Mouse (Mus musculus): Measurements from ENCODE around the gene Casz1. TPM values are rescaled to one million over a fixed set of nuclear protein-coding genes. Genes with fewer than 3 reads are reported as not detected.

The Casz1 gene
- polyA plus RNA-seq, 1 experiment from 2014 or later, result 9.4 TPM

DNA sequence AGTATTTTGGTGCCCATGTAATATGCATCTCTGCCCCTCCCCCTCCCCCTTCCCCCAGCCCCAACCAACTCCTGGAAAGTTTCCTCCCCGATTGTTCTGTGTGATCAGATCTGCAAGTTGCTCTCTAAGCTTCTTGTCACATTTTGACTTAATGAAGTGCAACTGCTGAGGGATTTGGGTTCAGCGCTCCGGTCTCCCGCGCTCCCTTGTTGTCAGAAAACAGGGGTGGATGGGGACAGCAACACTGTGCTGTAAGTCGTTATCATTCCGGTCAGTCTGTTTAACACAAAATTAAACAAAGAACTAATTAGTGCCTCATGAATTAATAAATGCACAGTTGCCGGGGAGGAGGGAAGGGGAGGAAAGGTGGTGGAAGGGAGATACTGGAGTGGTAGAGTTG, 84.0 kb downstream of the Casz1 start:
- Histone ChIP-seq H3K4me2 (replicated peaks; ENCODE audit: low read depth) (no peak overlapping the region), H3K36me3 (ENCODE audit: control insufficient read depth, insufficient read depth, low read length) (no peaks in the 10 kb centered on the region), H3K9me3 (ENCODE audit: control insufficient read depth, low read length) (no peaks in the 10 kb centered on the region), H3K9ac (ENCODE audit: low read length) (no peak overlapping the region), H3K27ac (replicated peaks) (no peak overlapping the region), H3K4me1 (replicated peaks; ENCODE audit: control insufficient read depth, insufficient read depth) (peaks cover 7% of the 10 kb centered on the region; the same call in 1 of the 2 replicates), H3K4me3 (ENCODE audit: low read depth, low read length) (no peak overlapping the region), H3K27me3 (ENCODE audit: control insufficient read depth, insufficient read depth, low read length) (no peaks in the 10 kb centered on the region)
- WGBS, result 81% methylated on average over 8 of the region's 8 CpGs
- DNase-seq (ENCODE audit: low spot score), result no peak
- no peak for ATAC-seq (ENCODE audit: low FRiP score, low TSS enrichment)
- TF ChIP-seq CTCF (IDR thresholded peaks at IDR 0.05; ENCODE audit: low read depth) (no peak), EP300 (optimal IDR thresholded peaks at IDR 0.05) (no peak)

DNA sequence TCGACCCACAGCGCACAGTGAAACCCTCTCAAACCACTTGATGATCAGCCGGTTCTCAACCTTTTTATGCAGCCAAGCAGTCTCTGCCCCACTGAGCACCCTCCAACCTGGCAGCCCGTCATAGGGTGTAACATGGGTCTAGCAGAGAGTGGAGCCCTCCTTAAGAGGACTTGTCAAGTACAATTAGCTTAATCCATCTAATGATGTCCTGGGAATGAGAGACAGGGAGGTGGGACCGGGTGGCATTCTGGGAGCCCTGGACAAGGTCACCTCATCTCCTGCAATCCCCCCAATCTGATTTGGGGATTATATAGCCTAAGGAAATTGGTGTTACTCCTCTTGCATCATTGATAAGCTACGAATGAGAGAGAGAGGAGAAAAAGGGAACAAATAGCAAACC, 84.8 kb downstream of the Casz1 start:
- Histone ChIP-seq H3K27me3 (ENCODE audit: control insufficient read depth, insufficient read depth, low read length) (no peaks in the 10 kb centered on the region), H3K36me3 (ENCODE audit: control insufficient read depth, insufficient read depth, low read length) (no peaks in the 10 kb centered on the region), H3K4me1 (replicated peaks; ENCODE audit: control insufficient read depth, insufficient read depth) (peaks cover 7% of the 10 kb centered on the region; the same call in 1 of the 2 replicates), H3K9me3 (ENCODE audit: control insufficient read depth, low read length) (no peaks in the 10 kb centered on the region), H3K27ac (replicated peaks) (no peak overlapping the region), H3K9ac (ENCODE audit: low read length) (no peak overlapping the region), H3K4me3 (ENCODE audit: low read depth, low read length) (no peak overlapping the region), H3K4me2 (replicated peaks; ENCODE audit: low read depth) (no peak overlapping the region)
- DNase-seq (ENCODE audit: low spot score) (no peak), ATAC-seq (ENCODE audit: low FRiP score, low TSS enrichment) (no peak)
- TF ChIP-seq CTCF (IDR thresholded peaks at IDR 0.05; ENCODE audit: low read depth), result no peak
- TF ChIP-seq EP300 (optimal IDR thresholded peaks at IDR 0.05), result no peak
- WGBS, result 91% methylated on average over 6 of the region's 6 CpGs

DNA sequence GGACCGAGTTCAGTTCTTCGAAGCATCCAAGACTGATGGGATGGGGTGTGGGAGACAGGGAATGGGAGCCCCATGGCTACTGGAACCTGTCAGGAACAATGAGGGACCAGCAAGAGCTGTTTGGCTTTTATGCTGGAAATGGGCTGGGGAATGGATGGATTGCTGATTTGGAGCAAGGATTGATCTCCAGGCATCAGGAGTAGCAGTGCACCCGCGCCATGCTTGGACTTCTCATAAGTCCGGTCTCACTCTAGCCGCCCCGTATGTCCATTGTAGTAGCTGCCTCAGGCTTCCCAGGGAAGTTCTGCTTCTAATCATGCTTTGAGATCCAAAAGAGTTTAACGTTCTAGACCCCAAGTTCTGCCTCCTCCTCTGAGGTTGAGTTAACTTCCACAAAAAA, 86.2 kb downstream of the Casz1 start:
- DNase-seq (ENCODE audit: low spot score), result no peak
- H3K4me3 ChIP-seq (ENCODE audit: low read depth, low read length), result no peak overlapping the region
- no peak for TF ChIP-seq CTCF (IDR thresholded peaks at IDR 0.05; ENCODE audit: low read depth)
- TF ChIP-seq EP300 (optimal IDR thresholded peaks at IDR 0.05), result no peak
- no peaks in the 10 kb centered on the region for H3K27me3 ChIP-seq (ENCODE audit: control insufficient read depth, insufficient read depth, low read length)
- H3K9me3 ChIP-seq (ENCODE audit: control insufficient read depth, low read length), result no peaks in the 10 kb centered on the region
- no peak for ATAC-seq (ENCODE audit: low FRiP score, low TSS enrichment)
- H3K4me2 ChIP-seq (replicated peaks; ENCODE audit: low read depth), result no peak overlapping the region
- peak overlapping the region; percentile 45; the same call in 1 of the 2 replicates for H3K9ac ChIP-seq (ENCODE audit: low read length)
- WGBS, result 69% methylated on average over 8 of the region's 8 CpGs
- H3K4me1 ChIP-seq (replicated peaks; ENCODE audit: control insufficient read depth, insufficient read depth), result peaks cover 7% of the 10 kb centered on the region; the same call in 1 of the 2 replicates
- H3K27ac ChIP-seq (replicated peaks), result no peak overlapping the region
- no peaks in the 10 kb centered on the region for H3K36me3 ChIP-seq (ENCODE audit: control insufficient read depth, insufficient read depth, low read length)

DNA sequence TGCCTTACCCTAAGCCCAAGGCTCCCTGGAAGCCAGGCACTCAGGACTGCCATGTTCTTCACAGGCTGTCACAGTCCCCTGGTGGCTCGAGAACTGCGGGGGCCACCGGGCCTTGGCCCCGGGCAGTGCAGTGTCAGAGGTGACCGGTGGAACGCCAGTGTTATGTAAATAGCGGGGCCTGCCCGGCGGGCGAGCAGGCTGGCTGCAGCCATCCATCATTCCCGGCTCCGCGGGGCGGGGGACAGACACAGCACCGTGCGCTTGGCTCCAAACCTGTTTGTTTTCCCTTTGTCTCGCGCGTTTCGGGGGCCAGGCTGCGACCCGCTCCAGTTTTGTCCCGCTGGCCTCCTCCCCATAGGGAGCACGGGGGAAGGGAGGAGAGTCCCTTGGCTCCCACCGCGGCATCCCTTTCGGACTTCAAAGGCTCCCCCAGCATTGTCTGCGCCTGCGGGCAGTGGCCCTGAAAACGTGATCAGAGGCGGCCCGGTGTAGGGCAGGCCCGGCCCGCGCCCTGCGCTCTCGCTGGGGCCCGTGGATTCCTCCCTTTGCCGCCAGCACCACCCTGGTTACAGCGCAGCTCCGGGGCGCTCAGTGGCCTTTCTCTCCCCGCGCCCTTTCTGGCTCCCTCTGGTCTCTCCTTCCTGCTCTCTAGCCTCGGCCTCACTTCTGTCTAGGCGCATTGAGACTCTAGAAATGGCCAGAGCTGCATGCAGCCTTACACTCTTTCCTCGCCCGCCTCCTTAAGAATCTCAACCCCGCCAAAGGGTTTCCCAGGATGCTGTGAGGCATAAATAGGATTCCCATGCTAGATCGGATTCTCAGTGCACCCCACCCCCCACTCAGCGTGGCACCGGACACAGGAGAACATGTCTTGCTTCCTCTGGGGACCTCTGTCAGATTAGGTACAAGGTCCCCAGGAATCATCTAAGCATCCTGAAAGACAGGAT, 86.9 kb downstream of the Casz1 start:
- H3K9ac ChIP-seq (ENCODE audit: low read length), result peak overlapping the region; percentile 45
- H3K9me3 ChIP-seq (ENCODE audit: control insufficient read depth, low read length), result no peaks in the 10 kb centered on the region
- TF ChIP-seq CTCF (IDR thresholded peaks at IDR 0.05; ENCODE audit: low read depth), result no peak
- no peak overlapping the region for H3K27ac ChIP-seq (replicated peaks)
- peak; percentile 59 for DNase-seq (ENCODE audit: low spot score)
- H3K36me3 ChIP-seq (ENCODE audit: control insufficient read depth, insufficient read depth, low read length), result no peaks in the 10 kb centered on the region
- H3K27me3 ChIP-seq (ENCODE audit: control insufficient read depth, insufficient read depth, low read length), result no peaks in the 10 kb centered on the region
- peak overlapping the region; percentile 43 for H3K4me2 ChIP-seq (replicated peaks; ENCODE audit: low read depth)
- H3K4me3 ChIP-seq (ENCODE audit: low read depth, low read length), result peak overlapping the region; percentile 21
- 13% methylated on average over 49 of the region's 52 CpGs for WGBS
- H3K4me1 ChIP-seq (replicated peaks; ENCODE audit: control insufficient read depth, insufficient read depth), result peaks cover 7% of the 10 kb centered on the region; the same call in 1 of the 2 replicates
- ATAC-seq (ENCODE audit: low FRiP score, low TSS enrichment), result peak; percentile 33; the same call in 1 of the 2 replicates

GRCm38 (mm10) chr4:148896125-148896524, 91.9 kb downstream of the Casz1 start:
- ATAC-seq (ENCODE audit: low FRiP score, low TSS enrichment) (no peak), DNase-seq (ENCODE audit: low spot score) (no peak)
- TF ChIP-seq CTCF (IDR thresholded peaks at IDR 0.05; ENCODE audit: low read depth) (no peak), EP300 (optimal IDR thresholded peaks at IDR 0.05) (no peak)
- peak overlapping the region; percentile 45 for H3K27ac ChIP-seq (replicated peaks)
- no peak overlapping the region for H3K9ac ChIP-seq (ENCODE audit: low read length)
- no peak overlapping the region for H3K4me3 ChIP-seq (ENCODE audit: low read depth, low read length)
- H3K36me3 ChIP-seq (ENCODE audit: control insufficient read depth, insufficient read depth, low read length), result no peaks in the 10 kb centered on the region
- WGBS, result 60% methylated on average over 6 of the region's 6 CpGs
- no peaks in the 10 kb centered on the region for H3K27me3 ChIP-seq (ENCODE audit: control insufficient read depth, insufficient read depth, low read length)
- peaks cover 6% of the 10 kb centered on the region for H3K4me1 ChIP-seq (replicated peaks; ENCODE audit: control insufficient read depth, insufficient read depth)
- H3K4me2 ChIP-seq (replicated peaks; ENCODE audit: low read depth), result no peak overlapping the region
- no peaks in the 10 kb centered on the region for H3K9me3 ChIP-seq (ENCODE audit: control insufficient read depth, low read length)

DNA sequence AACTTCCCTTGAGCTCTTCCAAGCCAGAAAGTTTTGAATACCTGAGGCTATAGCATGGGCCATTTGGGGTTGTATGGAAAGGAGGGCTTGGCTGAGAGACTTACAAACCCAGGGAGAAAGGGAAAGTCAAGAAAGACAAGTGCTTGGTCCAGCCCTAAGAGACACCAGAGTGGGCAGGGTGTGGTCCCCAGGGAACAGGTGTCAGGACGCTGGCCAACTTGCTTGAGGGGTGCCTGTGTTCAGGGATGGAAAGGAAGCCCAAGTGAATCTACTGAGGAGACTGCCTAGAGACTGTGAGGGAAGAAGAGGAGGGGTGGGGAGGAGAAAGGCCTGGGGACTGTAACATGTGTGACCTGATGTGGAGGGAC, 95.7 kb downstream of the Casz1 start:
- no peaks in the 10 kb centered on the region for H3K36me3 ChIP-seq (ENCODE audit: control insufficient read depth, insufficient read depth, low read length)
- DNase-seq (ENCODE audit: low spot score), result peak; percentile 38
- H3K4me3 ChIP-seq (ENCODE audit: low read depth, low read length), result peak overlapping the region; percentile 83
- H3K9me3 ChIP-seq (ENCODE audit: control insufficient read depth, low read length), result no peaks in the 10 kb centered on the region
- peak overlapping the region; percentile 93 for H3K27ac ChIP-seq (replicated peaks)
- TF ChIP-seq CTCF (IDR thresholded peaks at IDR 0.05; ENCODE audit: low read depth) (no peak), EP300 (optimal IDR thresholded peaks at IDR 0.05) (no peak)
- no peaks in the 10 kb centered on the region for H3K27me3 ChIP-seq (ENCODE audit: control insufficient read depth, insufficient read depth, low read length)
- no peak for ATAC-seq (ENCODE audit: low FRiP score, low TSS enrichment)
- H3K4me1 ChIP-seq (replicated peaks; ENCODE audit: control insufficient read depth, insufficient read depth), result peaks cover 7% of the 10 kb centered on the region; the same call in 1 of the 2 replicates
- WGBS, result 33% methylated on average over 1 of the region's 1 CpGs
- peak overlapping the region; percentile 63 for H3K9ac ChIP-seq (ENCODE audit: low read length)
- peak overlapping the region; percentile 89 for H3K4me2 ChIP-seq (replicated peaks; ENCODE audit: low read depth)
